Mouse (Mus musculus) midbrain, postnatal 0 days (tissue): ENCODE data around the gene Bcap31. TPM values are rescaled to one million over a fixed set of nuclear protein-coding genes. Genes with fewer than 3 reads are reported as not detected.
"Not testable (repeated sequence)": the region's sequence is repeated elsewhere in the genome, so short reads cannot be mapped to it uniquely, and the experiment has no call there.

Experiments
- ATAC-seq: fragments of 200-750 bp; cut with Nextera tagmentation; 2 replicates; pipeline ENCODE4 v1.8.0; 2017; ENCODE audit warnings: moderate number of reproducible peaks, mild to moderate bottlenecking, moderate TSS enrichment, moderate library complexity; ENCODE audit not compliant: low FRiP score
- DNase-seq: peaks from one replicate; pipeline ENCODE4 v3.0.0-alpha.2; 2015; ENCODE audit warnings: low spot score
- H3K27ac ChIP-seq: fragments of 300-500 bp; sonication (generic); 2 replicates; pipeline ENCODE4 v1.5.1; 2014; ENCODE audit warnings: low read depth, mild to moderate bottlenecking, low read length, mixed read lengths
- H3K27me3 ChIP-seq: fragments of 300-500 bp; sonication (generic); 2 replicates; pipeline ENCODE4 v1.6.1; 2014; ENCODE audit warnings: low read length, control low read depth, mixed read lengths; ENCODE audit not compliant: insufficient read depth
- H3K36me3 ChIP-seq: fragments of 300-500 bp; sonication (generic); 2 replicates; pipeline ENCODE4 v1.6.1; 2014; ENCODE audit warnings: low read length, control low read depth, mixed read lengths; ENCODE audit not compliant: insufficient read depth
- H3K4me1 ChIP-seq: fragments of 300-500 bp; sonication (generic); 2 replicates; pipeline ENCODE4 v1.6.1; 2014; ENCODE audit warnings: mild to moderate bottlenecking, control low read depth, antibody characterized with exemption, low read length, mixed read lengths; ENCODE audit not compliant: insufficient read depth
- H3K4me2 ChIP-seq: fragments of 300-500 bp; sonication (generic); 2 replicates; pipeline ENCODE4 v1.6.1; 2014; ENCODE audit warnings: low read depth, mild to moderate bottlenecking, low read length, mixed read lengths; ENCODE audit not compliant: poor library complexity, severe bottlenecking
- H3K4me3 ChIP-seq: fragments of 300-500 bp; sonication (generic); 2 replicates; pipeline ENCODE4 v1.5.1; 2014; ENCODE audit warnings: low read depth, mild to moderate bottlenecking, low read length, moderate library complexity
- H3K9ac ChIP-seq: fragments of 300-500 bp; sonication (generic); replicated peaks from 2 replicates; pipeline ENCODE4 v1.6.1; 2014; ENCODE audit warnings: mild to moderate bottlenecking, low read length, moderate library complexity, mixed read lengths; ENCODE audit not compliant: poor library complexity, severe bottlenecking
- H3K9me3 ChIP-seq: fragments of 300-500 bp; sonication (generic); 2 replicates; pipeline ENCODE4 v1.6.1; 2016; ENCODE audit warnings: low read length, control low read depth
- CTCF ChIP-seq: IDR thresholded peaks from 2 replicates; pipeline ENCODE4 v1.5.1; 2016; ENCODE audit warnings: antibody characterized with exemption, mild to moderate bottlenecking
- WGBS: fragments of 180-500 bp; shearing (Covaris S2); extraction: QIAGEN DNeasy Blood & Tissue Kit; methylation state at CpG from one replicate; pipeline ENCODE4 v1.1.7; 2014; 5-methylcytosine and 5-hydroxymethylcytosine counted together
- polyA plus RNA-seq: library from polyadenylated mRNA; unstranded; fragments of >200 nt; fragmentation: Nextera tagmentation; extraction: Ambion mirVana; gene quantifications from 2 replicates; pipeline ENCODE4 v1.2.1, GENCODE M21; 2015
- total RNA-seq: library from RNA; depleted of rRNA; stranded (reverse); fragments of >200 nt; gene quantifications from 2 replicates; pipeline ENCODE4 v1.2.3, GENCODE M21; 2014

The Bcap31 gene
- total and polyA plus RNA-seq, 2 experiments from 2014 or later, result 48.7 to 134 TPM

DNA sequence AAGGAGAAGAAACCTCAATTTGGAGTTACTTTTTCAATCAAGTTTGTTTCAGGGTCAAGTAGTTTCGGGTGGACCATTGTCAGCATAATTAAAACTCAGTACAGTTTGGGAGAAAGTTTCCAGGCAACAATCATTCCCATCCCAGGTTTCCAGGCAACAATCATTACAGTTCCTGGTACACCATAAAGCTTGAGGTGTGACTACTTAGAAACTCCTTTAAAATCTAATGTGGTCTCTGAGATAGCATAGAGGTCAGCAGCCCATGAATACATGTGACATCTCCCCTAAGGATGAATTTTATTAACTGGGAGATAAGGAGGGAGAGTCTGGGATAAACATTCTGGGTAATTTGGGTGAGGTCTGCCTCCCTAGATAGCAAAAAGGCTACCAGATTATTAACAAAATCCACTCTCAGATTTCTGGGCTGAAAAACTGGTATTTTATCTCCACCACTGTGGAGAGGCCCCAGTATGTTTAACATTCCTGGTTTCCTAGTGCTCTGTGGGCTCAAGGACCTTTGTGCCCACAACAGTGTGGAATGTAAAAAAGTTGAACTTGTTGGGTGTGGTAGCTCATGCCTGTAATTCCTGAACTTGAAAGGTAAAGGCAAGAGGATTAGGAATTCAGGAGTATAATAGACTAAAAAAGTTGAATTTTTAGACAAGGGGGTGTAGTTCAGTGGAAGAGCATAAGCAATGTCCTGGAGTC is 29.0 kb upstream of the Bcap31 start:
- TF ChIP-seq CTCF, result no peak
- no peak for DNase-seq
- no peak overlapping the region for H3K4me2 ChIP-seq
- no peak overlapping the region for H3K4me3 ChIP-seq
- H3K27ac ChIP-seq, result no peak overlapping the region
- H3K9me3 ChIP-seq, result no peaks in the 10 kb centered on the region
- WGBS, result 69% methylated on average over 1 of the region's 1 CpGs
- H3K9ac ChIP-seq, result no peak overlapping the region
- ATAC-seq, result no peak
- no peaks in the 10 kb centered on the region for H3K27me3 ChIP-seq
- no peaks in the 10 kb centered on the region for H3K36me3 ChIP-seq
- H3K4me1 ChIP-seq, result no peaks in the 10 kb centered on the region

DNA sequence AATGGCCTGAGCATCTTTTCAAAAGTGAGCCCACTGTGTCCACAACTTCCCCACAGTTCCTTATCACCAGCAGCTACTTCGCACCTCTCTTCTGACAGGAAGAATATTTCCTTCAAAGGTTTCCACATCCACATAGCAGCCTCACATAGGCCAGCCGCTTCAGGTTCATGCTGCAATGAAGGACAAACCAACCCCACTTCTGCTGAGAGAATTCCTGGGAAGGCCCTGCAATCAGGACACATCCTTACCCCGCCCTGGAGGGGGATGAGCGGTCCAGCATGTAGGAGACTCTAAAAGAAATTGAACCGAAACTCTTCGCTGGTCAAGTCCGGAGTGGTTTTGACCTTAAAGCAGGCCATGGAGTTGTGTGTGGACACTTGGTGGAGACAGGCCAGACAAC is 23.9 kb upstream of the Bcap31 start:
- not testable (repeated sequence) for H3K9ac ChIP-seq, H3K4me3 ChIP-seq, H3K4me1 ChIP-seq, H3K4me2 ChIP-seq, H3K9me3 ChIP-seq, H3K27me3 ChIP-seq, H3K36me3 ChIP-seq, DNase-seq, H3K27ac ChIP-seq, ATAC-seq
- WGBS, result 94% methylated on average over 7 of the region's 7 CpGs

DNA sequence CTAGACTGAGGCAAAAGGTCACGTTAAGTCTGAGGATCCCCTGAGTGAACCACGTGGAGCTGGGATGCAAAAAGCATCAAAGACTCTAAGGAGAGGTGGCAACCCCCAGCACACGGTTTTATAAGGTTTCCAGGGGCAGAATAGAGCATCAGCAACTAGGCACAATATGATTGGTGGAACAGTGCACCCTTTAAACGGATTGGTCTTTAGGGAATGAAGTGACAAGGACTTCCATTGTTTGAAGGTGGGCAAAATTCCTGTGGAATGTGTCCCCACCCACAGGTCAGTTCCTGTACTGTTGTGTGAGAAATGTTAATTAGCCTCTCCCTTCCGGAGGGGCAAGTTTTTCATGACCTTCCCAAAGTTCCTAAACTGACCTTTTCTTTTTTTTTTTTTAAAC is 23.2 kb upstream of the Bcap31 start:
- Histone ChIP-seq H3K27ac (no peak overlapping the region), H3K36me3 (no peaks in the 10 kb centered on the region), H3K9ac (no peak overlapping the region), H3K4me2 (no peak overlapping the region), H3K4me1 (no peaks in the 10 kb centered on the region), H3K9me3 (no peaks in the 10 kb centered on the region), H3K27me3 (no peaks in the 10 kb centered on the region), H3K4me3 (no peak overlapping the region)
- WGBS, result 72% methylated on average over 5 of the region's 5 CpGs
- DNase-seq (no peak), ATAC-seq (no peak)
- TF ChIP-seq CTCF, result no peak

DNA sequence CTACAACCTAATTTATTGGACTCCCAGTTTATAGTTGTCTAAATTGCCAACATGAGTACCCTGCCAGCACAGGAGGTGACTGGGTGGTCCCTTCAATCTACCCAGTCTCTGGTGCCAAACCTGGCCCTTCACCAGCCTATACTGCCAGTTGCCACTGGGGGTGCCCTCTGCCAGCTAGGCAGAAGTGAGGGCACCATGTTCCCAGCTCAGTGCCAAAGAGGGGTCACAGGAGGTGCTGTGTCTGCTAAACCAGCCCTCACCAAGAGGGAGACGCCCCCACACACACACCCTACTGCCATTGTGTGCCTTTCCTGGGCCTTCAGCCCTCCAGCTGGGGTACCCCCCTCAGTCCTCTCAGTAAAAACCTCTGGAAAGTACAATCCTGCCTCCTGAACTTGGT is 22.2 kb upstream of the Bcap31 start:
- no peak for DNase-seq
- Histone ChIP-seq H3K4me1 (no peaks in the 10 kb centered on the region), H3K9ac (no peak overlapping the region), H3K4me2 (no peak overlapping the region), H3K4me3 (no peak overlapping the region), H3K9me3 (no peaks in the 10 kb centered on the region), H3K27ac (no peak overlapping the region), H3K27me3 (no peaks in the 10 kb centered on the region), H3K36me3 (no peaks in the 10 kb centered on the region)
- TF ChIP-seq CTCF, result peak; percentile 32
- ATAC-seq, result no peak
- WGBS, result 67% methylated on average over 1 of the region's 1 CpGs

DNA sequence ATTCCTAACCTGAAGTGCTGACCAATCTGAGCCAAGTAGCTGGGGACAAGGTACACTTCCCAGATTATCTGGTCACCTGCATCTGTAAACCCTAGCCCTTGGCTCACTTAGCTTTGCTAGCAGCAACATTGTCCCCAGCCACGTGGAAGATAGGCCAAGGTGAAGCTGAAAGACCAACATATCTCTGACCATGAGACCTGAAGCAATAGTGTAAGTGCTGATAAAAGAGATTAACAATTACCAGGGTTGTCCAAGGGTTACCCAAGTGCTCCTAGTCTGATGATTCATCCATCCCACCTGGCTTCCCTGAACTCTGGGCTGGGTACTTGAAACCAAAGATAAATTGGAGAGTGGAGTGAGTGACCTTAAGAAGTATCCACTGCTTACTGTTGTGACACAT is 14.9 kb upstream of the Bcap31 start:
- peaks cover 9% of the 10 kb centered on the region; the same call in 1 of the 2 replicates for H3K36me3 ChIP-seq
- H3K9ac ChIP-seq, result no peak overlapping the region
- 50% methylated on average over 1 of the region's 1 CpGs for WGBS
- H3K4me3 ChIP-seq, result no peak overlapping the region
- no peaks in the 10 kb centered on the region for H3K4me1 ChIP-seq
- no peaks in the 10 kb centered on the region for H3K9me3 ChIP-seq
- no peak overlapping the region for H3K4me2 ChIP-seq
- DNase-seq (no peak), ATAC-seq (no peak)
- no peak overlapping the region for H3K27ac ChIP-seq
- H3K27me3 ChIP-seq, result no peaks in the 10 kb centered on the region
- no peak for TF ChIP-seq CTCF

DNA sequence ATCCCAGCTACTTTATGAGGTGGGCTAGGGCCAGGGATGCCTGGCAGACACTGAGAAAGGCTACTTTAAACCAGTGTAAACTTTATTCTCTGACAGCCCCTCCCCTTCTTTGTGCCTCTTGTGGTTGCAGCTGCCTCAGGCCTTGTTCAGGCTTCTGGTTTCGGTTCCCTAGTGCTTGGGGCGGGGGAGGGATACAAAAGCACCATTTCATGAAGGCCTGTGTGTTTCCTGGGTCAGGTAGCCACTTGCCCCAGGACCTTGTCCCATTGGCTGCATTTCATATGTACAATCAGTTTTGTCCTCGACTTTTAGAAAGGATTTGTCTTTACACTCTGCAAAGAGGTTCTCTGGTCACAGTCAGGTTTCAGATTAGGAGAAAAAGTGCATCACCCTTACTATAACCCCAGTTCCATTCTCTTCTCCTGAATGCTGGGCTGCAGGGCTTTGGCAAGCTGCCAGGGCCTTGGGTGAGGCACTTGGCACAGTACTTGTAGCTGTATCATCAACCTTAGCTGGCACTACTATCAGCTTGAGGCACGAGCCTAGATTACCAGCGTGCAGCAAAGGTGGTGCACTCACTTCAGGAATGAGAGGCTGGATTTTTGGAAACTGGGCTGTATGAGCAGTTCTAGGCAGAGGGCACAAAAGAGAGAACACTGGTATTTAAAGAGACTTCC is 2.8 kb upstream of the Bcap31 start:
- TF ChIP-seq CTCF, result no peak
- H3K4me2 ChIP-seq, result peak overlapping the region; percentile 5; the same call in 1 of the 2 replicates
- 45% methylated on average over 5 of the region's 5 CpGs for WGBS
- no peak for ATAC-seq
- H3K27ac ChIP-seq, result no peak overlapping the region
- no peaks in the 10 kb centered on the region for H3K36me3 ChIP-seq
- no peak overlapping the region for H3K4me3 ChIP-seq
- H3K4me1 ChIP-seq, result 0 out of 2 replicates have a peak, but pooled peaks cover 5% of the 10 kb centered on the region
- no peaks in the 10 kb centered on the region for H3K9me3 ChIP-seq
- no peaks in the 10 kb centered on the region for H3K27me3 ChIP-seq
- no peak overlapping the region for H3K9ac ChIP-seq
- DNase-seq, result no peak
